Mouse (Mus musculus) lung, adult 2 months (tissue): ENCODE results near the gene Aes.

Experiments
- CTCF ChIP-seq: fragments of 200-500 bp; IDR thresholded peaks from 2 replicates; pipeline ENCODE4 v1.5.1; 2011; ENCODE audit warnings: mild to moderate bottlenecking, low read length, control low read depth; ENCODE audit not compliant: insufficient read depth
- POLR2A ChIP-seq: fragments of 200-500 bp; IDR thresholded peaks from 2 replicates; pipeline ENCODE4 v1.6.1; 2011; ENCODE audit warnings: low read depth, mild to moderate bottlenecking, control low read depth, low read length, borderline replicate concordance; ENCODE audit errors: extremely low read depth

DNA sequence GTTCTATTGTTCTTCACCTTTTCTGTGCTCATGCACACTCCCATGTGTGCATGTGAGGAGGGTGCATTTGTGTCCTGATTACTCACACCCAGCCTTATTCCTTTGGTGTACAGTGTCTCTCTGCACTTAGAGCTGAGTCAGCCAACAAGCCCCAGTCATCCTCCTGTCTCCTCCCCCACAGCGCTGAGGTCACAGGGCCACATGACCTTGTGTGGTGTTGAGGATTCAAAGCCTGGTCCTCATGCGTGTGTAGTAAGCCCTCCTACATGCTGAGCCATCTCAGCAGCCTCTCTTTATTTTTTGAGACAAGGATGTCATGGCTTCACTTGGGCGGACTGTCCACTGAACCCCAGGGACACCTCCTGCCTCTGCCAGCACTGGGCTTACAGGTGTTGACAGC lies 53.5 kb downstream of the Aes start:
- TF ChIP-seq CTCF: no peak
- TF ChIP-seq POLR2A: no peak
